ENCODE assay signal across 8 mouse cellular contexts in the genomic region with DNA sequence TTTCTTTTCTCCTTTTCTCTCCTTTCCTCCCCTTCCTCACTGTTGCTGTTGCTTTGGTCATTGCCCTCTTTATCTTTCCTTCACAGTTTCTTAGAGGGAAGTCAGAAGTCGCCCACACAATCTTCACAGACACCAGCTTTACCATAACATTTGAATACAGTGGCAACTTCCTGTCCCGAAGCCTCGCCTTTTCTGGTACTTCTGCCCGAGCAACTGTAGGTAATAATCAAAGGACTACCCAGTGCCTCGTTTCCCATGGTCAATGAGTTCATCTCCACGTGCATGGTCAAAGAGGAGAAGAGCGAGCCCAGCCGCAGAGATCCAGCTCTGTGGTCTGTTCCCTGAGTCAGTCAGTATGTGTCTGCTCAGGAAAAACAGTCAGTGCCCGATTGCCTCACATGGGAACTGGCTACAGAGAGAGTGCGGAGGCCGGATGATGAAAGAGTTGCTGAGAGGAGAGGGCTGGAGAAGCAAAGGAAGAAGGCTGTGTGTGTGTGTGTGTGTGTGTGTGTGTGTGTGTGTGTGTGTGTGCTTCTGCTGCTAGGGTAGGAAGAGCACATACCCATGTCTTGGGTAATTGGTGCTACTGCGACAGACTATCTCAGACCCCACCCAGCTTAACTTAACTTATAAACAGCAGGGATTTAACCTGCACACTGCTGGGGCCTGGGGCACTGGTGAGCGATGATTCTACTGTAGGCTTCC.
DNase-seq lines count a peak whose midpoint lies in the region; ATAC-seq lines count a peak whose summit lies in the region.

No protein-coding gene starts in this region.

- H3K9me3 ChIP-seq in megakaryocyte, embryonic 14.5 days = no peaks in the 10 kb centered on the region
- no peaks in the 10 kb centered on the region for H3K9me3 ChIP-seq in midbrain, embryonic 16.5 days (replicated peaks; ENCODE audit: control insufficient read depth, low read length, poor library complexity, severe bottlenecking)

- no peak overlapping the region for H3K27ac ChIP-seq in midbrain, embryonic 16.5 days (ENCODE audit: low read length)

- H3K9ac ChIP-seq in midbrain, embryonic 16.5 days (ENCODE audit: low read depth, low read length) = no peak overlapping the region

- no peak for ATAC-seq in midbrain, embryonic 16.5 days

- no peak overlapping the region for H3K4me2 ChIP-seq in midbrain, embryonic 16.5 days (ENCODE audit: low read length)

- peaks cover 4% of the 10 kb centered on the region for H3K36me3 ChIP-seq in megakaryocyte, embryonic 14.5 days (replicated peaks; ENCODE audit: low read length)
- H3K36me3 ChIP-seq in midbrain, embryonic 16.5 days (ENCODE audit: control insufficient read depth, insufficient read depth, low read length) = no peaks in the 10 kb centered on the region

- peaks cover 81% of the 10 kb centered on the region for H3K4me1 ChIP-seq in megakaryocyte, embryonic 14.5 days
- no peaks in the 10 kb centered on the region for H3K4me1 ChIP-seq in midbrain, embryonic 16.5 days (ENCODE audit: control insufficient read depth, insufficient read depth, low read length)

- WGBS in midbrain, embryonic 16.5 days = 74% methylated on average over 13 of the region's 13 CpGs

- DNase-seq in adrenal gland, adult (ENCODE audit: inconsistent age in 2 of 2, low spot score in 1 of 2) = peak; percentile 57 to 63
- DNase-seq in adrenal gland, adult 18-20 months (ENCODE audit: low spot score in 2 of 2) = no peak
- DNase-seq in ZHBTc4 (ENCODE audit: low read depth, low spot score) = peak; percentile 53
- peak; percentile 22 for DNase-seq in heart, postnatal 4 days
- no peak for DNase-seq in gastrocnemius, adult 8-10 months (ENCODE audit: low spot score in 2 of 2)
- DNase-seq in cerebellum, postnatal 4 days (ENCODE audit: low spot score in 2 of 2) = no peak

- no peaks in the 10 kb centered on the region for H3K27me3 ChIP-seq in megakaryocyte, embryonic 14.5 days (replicated peaks)
- H3K27me3 ChIP-seq in midbrain, embryonic 16.5 days (ENCODE audit: control insufficient read depth, insufficient read depth, low read depth, low read length) = no peaks in the 10 kb centered on the region

- peak overlapping the region; percentile 83 for H3K4me3 ChIP-seq in megakaryocyte, embryonic 14.5 days (replicated peaks)
- H3K4me3 ChIP-seq in midbrain, embryonic 16.5 days (ENCODE audit: low read depth, low read length) = no peak overlapping the region

Comparison
In these comparisons a context has a peak if more than half of its experiments do, and no peak if none do; other contexts are left out.
1. DNase-seq: peak in adrenal gland, adult (2 of 2), ZHBTc4 (single experiment) and heart, postnatal 4 days (single experiment); none in adrenal gland, adult 18-20 months (0 of 2), gastrocnemius, adult 8-10 months (0 of 2) and cerebellum, postnatal 4 days (0 of 2).